Mouse (Mus musculus): ENCODE data around the gene Rplp0. TPM values are rescaled to one million over a fixed set of nuclear protein-coding genes. Genes with fewer than 3 reads are reported as not detected.

Rplp0 gene
- polyA plus RNA-seq, 1 experiment = 2,254 TPM

GRCm38 (mm10) chr5:115591506-115591905 is 32.2 kb downstream of the Rplp0 start:
- no peak for DNase-seq (ENCODE audit: low read depth)
- TF ChIP-seq POLR2A (IDR thresholded peaks at IDR 0.05; ENCODE audit: borderline replicate concordance, extremely low read depth, insufficient read depth, insufficient read length, poor library complexity, severe bottlenecking) = no peak
- TF ChIP-seq CTCF (IDR thresholded peaks at IDR 0.05; ENCODE audit: borderline replicate concordance, extremely low read depth, insufficient read depth, insufficient read length) = no peak

- TF ChIP-seq POLR2A (IDR thresholded peaks at IDR 0.05; ENCODE audit: borderline replicate concordance, extremely low read depth, insufficient read depth, insufficient read length, poor library complexity, severe bottlenecking) (no peak), CTCF (IDR thresholded peaks at IDR 0.05; ENCODE audit: borderline replicate concordance, extremely low read depth, insufficient read depth, insufficient read length) (no peak)
- DNase-seq (ENCODE audit: low read depth) = no peak
Observed at GRCm38 (mm10) chr5:115603561-115603960, 44.3 kb downstream of the Rplp0 start.

- no peak for TF ChIP-seq POLR2A (IDR thresholded peaks at IDR 0.05; ENCODE audit: borderline replicate concordance, extremely low read depth, insufficient read depth, insufficient read length, poor library complexity, severe bottlenecking)
- no peak for TF ChIP-seq CTCF (IDR thresholded peaks at IDR 0.05; ENCODE audit: borderline replicate concordance, extremely low read depth, insufficient read depth, insufficient read length)
- DNase-seq (ENCODE audit: low read depth) = no peak
Observed at GRCm38 (mm10) chr5:115611566-115611965, 52.3 kb downstream of the Rplp0 start.

Other genes with a start within 250 kb of the Rplp0 start
- 91.9 and 105 TPM in 2 replicates for gene Srsf9, start 232.3 kb upstream of the Rplp0 start, polyA plus RNA-seq (2012; rRNA removed)
- 26.7 and 36.9 TPM in 2 replicates for gene Gatc, start 218.3 kb upstream of the Rplp0 start, polyA plus RNA-seq (2012; rRNA removed)
- 25.6 and 30.3 TPM in 2 replicates for gene Triap1, start 218.2 kb upstream of the Rplp0 start, polyA plus RNA-seq (2012; rRNA removed)
- gene Cox6a1, start 210.5 kb upstream of the Rplp0 start, polyA plus RNA-seq (2012; rRNA removed) = 1,091 and 1,648 TPM in 2 replicates
- gene Msi1, start 129.9 kb upstream of the Rplp0 start, polyA plus RNA-seq (2012; rRNA removed) = 232 and 238 TPM in 2 replicates
- gene Pla2g1b, start 93.2 kb upstream of the Rplp0 start, polyA plus RNA-seq (2012; rRNA removed) = not detected in 2 replicates
- 57.3 and 89.4 TPM in 2 replicates for gene Sirt4, start 74.7 kb upstream of the Rplp0 start, polyA plus RNA-seq (2012; rRNA removed)
- gene Pxn, start 52.8 kb upstream of the Rplp0 start, polyA plus RNA-seq (2012; rRNA removed) = 46.9 and 49.7 TPM in 2 replicates
- gene Gcn1l1, start 5.8 kb downstream of the Rplp0 start, polyA plus RNA-seq (2012; rRNA removed) = 43.0 and 68.7 TPM in 2 replicates
- 96.7 and 102 TPM in 2 replicates for gene Rab35, start 72.4 kb downstream of the Rplp0 start, polyA plus RNA-seq (2012; rRNA removed)
- gene Bicdl1, start 172.2 kb downstream of the Rplp0 start, polyA plus RNA-seq (2012; rRNA removed) = 165 and 168 TPM in 2 replicates